Mouse (Mus musculus) stomach, embryonic 15.5 days (tissue): ENCODE data around the gene Ctnna2. TPM values are rescaled to one million over a fixed set of nuclear protein-coding genes. Genes with fewer than 3 reads are reported as not detected.
A peak's percentile ranks its signal among the peaks of the same experiment; 100 is the strongest.

ENCODE experiments used
- ATAC-seq: fragments of 200-750 bp; cut with Nextera tagmentation; 2 replicates; pipeline ENCODE4 v1.8.0; 2017; ENCODE audit warnings: low read depth, moderate number of reproducible peaks, moderate TSS enrichment; ENCODE audit not compliant: insufficient read depth, low FRiP score
- H3K27ac ChIP-seq: fragments of 300-500 bp; sonication (generic); 2 replicates; pipeline ENCODE4 v1.5.1; 2015; ENCODE audit warnings: mild to moderate bottlenecking, inconsistent platforms
- H3K27me3 ChIP-seq: fragments of 300-500 bp; sonication (generic); replicated peaks from 2 replicates; pipeline ENCODE4 v1.6.1; 2015; ENCODE audit warnings: inconsistent platforms
- H3K36me3 ChIP-seq: fragments of 300-500 bp; sonication (generic); 2 replicates; pipeline ENCODE4 v1.6.1; 2015; ENCODE audit warnings: inconsistent platforms
- H3K4me1 ChIP-seq: fragments of 300-500 bp; sonication (generic); 2 replicates; pipeline ENCODE4 v1.6.1; 2015; ENCODE audit warnings: inconsistent platforms
- H3K4me2 ChIP-seq: fragments of 300-500 bp; sonication (generic); 2 replicates; pipeline ENCODE4 v1.6.1; 2015; ENCODE audit warnings: mild to moderate bottlenecking, inconsistent platforms
- H3K4me3 ChIP-seq: fragments of 300-500 bp; sonication (generic); replicated peaks from 2 replicates; pipeline ENCODE4 v1.5.1; 2015; ENCODE audit warnings: inconsistent platforms
- H3K9ac ChIP-seq: fragments of 300-500 bp; sonication (generic); 2 replicates; pipeline ENCODE4 v1.6.1; 2015; ENCODE audit warnings: inconsistent platforms
- H3K9me3 ChIP-seq: fragments of 300-500 bp; sonication (generic); 2 replicates; pipeline ENCODE4 v1.6.1; 2016; ENCODE audit warnings: inconsistent platforms
- WGBS: fragments of 180-500 bp; shearing (Covaris S2); methylation state at CpG from one replicate; pipeline ENCODE4 v1.1.7; 2015; 5-methylcytosine and 5-hydroxymethylcytosine counted together
- polyA plus RNA-seq: library from polyadenylated mRNA; unstranded; fragments of >200 nt; fragmentation: Nextera tagmentation; extraction: Ambion mirVana; gene quantifications from 2 replicates; pipeline ENCODE4 v1.2.1, GENCODE M21; 2015

The Ctnna2 gene
- polyA plus RNA-seq, 1 experiment from 2014 or later: 7.2 TPM

DNA sequence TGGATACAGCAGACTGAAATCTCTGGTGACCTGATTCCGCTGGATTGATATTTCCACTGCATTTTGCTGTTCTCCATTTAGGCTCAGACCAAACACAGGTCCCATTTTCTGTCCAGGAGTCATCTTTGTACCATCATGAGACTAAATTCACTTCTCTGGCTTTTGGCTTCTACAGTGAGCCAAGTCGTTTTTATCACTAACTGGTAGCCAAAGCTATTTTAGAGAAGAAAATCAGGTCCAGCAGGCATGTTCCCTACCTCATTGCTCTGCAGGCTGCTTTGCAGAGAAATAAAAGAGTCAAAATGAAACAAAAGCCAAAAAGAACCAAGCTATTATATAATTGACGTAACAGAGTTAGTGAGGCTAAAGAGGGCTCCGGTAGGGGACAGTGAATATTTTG is 793.7 kb downstream of the Ctnna2 start:
- Histone ChIP-seq H3K9me3 (no peaks in the 10 kb centered on the region), H3K27ac (no peak overlapping the region), H3K9ac (no peak overlapping the region), H3K4me3 (no peak overlapping the region), H3K4me1 (no peaks in the 10 kb centered on the region), H3K36me3 (no peaks in the 10 kb centered on the region), H3K27me3 (no peaks in the 10 kb centered on the region), H3K4me2 (no peak overlapping the region)
- ATAC-seq: no peak
- WGBS: 77% methylated on average over 4 of the region's 4 CpGs

DNA sequence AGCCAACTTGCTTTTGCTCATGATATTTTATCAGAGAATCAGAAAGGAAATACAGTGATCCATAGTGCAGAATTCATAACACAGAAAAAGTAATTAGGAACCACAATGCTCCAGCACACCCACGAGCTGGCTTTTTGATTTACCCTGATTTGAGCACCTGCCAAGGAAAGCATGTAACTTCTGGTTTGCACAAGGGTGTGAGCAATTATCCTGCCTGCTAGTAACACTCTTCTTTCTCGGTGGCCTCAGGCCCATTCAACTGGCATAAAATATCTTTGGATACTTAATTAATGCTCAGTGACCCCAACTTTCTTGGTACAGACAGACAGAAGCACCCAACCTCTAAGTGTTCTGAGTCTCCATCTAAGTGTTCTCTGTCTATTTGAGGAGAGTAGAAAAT is 794.6 kb downstream of the Ctnna2 start:
- no peak for ATAC-seq
- Histone ChIP-seq H3K27ac (no peak overlapping the region), H3K9me3 (no peaks in the 10 kb centered on the region), H3K4me3 (no peak overlapping the region), H3K36me3 (no peaks in the 10 kb centered on the region), H3K27me3 (no peaks in the 10 kb centered on the region), H3K4me1 (no peaks in the 10 kb centered on the region), H3K4me2 (no peak overlapping the region), H3K9ac (no peak overlapping the region)
- WGBS: 67% methylated on average over 2 of the region's 2 CpGs

DNA sequence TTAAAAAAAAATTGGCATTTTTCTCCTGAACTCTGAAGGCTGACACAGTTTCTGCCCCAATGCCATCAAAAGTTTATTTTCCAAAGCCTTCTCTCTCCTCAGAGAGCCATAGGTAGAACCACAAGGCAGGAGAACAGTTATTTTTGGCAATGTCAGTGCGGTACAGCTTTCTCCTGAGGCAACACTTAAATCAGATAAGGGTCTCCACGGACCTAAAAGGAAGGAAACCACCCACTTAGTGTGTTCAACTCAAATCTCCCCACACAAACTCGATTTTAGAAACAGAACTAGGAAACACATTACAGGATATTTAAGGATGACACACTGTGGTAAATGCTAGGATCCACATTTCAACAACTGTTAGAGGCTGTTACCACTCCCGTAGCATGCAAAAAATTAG is 803.7 kb downstream of the Ctnna2 start:
- Histone ChIP-seq H3K9ac (no peak overlapping the region), H3K4me1 (no peaks in the 10 kb centered on the region), H3K27me3 (no peaks in the 10 kb centered on the region), H3K4me3 (no peak overlapping the region), H3K9me3 (no peaks in the 10 kb centered on the region), H3K27ac (no peak overlapping the region), H3K4me2 (no peak overlapping the region), H3K36me3 (no peaks in the 10 kb centered on the region)
- ATAC-seq: no peak
- 49% methylated on average over 4 of the region's 4 CpGs for WGBS

DNA sequence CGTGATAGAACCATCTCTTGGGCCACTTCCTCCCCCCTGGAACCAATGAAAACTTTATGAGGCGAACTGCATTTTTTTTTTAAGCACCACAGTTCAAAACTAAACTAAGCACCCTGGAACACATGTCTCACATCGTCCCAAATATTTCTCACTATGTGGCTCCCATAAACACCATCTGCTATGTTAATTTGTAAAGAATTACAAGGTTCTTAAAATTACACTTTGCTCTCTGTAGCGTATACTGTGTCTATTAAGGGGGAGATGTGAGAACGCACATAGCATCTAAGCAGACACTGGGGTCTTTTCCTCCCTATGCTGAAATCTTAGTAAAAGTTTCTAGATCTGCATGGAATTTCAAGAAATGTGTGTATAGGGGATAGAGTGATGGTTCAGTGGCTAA is 822.5 kb downstream of the Ctnna2 start:
- Histone ChIP-seq H3K36me3 (no peaks in the 10 kb centered on the region), H3K4me2 (no peak overlapping the region), H3K4me1 (no peaks in the 10 kb centered on the region), H3K4me3 (no peak overlapping the region), H3K9ac (no peak overlapping the region), H3K27ac (no peak overlapping the region), H3K27me3 (no peaks in the 10 kb centered on the region), H3K9me3 (no peaks in the 10 kb centered on the region)
- ATAC-seq: no peak
- WGBS: 82% methylated on average over 5 of the region's 5 CpGs

DNA sequence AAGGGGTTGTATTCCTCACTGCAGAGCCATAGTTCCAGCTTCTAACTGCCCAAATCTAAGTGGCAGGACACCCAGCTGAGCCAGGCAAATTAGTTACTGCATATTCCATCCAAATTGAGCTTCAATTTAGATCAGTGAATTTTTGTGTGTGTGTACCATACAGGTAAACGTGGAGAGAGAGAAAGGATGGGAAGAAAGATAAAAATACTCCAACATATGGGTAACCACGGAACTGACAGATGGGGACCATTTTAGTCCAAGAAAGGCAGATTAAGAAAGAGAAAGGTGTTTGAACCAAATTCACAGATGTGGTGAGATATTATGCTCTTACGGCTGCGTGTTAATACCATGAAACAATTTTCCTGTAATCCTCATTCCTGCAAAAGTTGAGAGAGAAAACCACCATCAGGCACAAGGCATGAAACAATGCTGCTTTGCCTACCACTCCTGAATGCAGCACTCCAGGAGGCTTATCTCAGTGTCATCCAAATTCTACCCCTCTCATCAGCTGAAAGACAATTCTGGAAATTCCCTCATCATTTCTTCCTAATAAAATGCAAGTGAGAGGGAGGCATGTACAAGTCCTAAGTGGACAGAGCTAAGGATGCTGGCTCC is 840.1 kb downstream of the Ctnna2 start:
- WGBS: 85% methylated on average over 4 of the region's 4 CpGs
- Histone ChIP-seq H3K4me2 (no peak overlapping the region), H3K4me1 (no peaks in the 10 kb centered on the region), H3K9ac (no peak overlapping the region), H3K4me3 (no peak overlapping the region), H3K27ac (no peak overlapping the region), H3K9me3 (no peaks in the 10 kb centered on the region), H3K27me3 (no peaks in the 10 kb centered on the region), H3K36me3 (no peaks in the 10 kb centered on the region)
- no peak for ATAC-seq

DNA sequence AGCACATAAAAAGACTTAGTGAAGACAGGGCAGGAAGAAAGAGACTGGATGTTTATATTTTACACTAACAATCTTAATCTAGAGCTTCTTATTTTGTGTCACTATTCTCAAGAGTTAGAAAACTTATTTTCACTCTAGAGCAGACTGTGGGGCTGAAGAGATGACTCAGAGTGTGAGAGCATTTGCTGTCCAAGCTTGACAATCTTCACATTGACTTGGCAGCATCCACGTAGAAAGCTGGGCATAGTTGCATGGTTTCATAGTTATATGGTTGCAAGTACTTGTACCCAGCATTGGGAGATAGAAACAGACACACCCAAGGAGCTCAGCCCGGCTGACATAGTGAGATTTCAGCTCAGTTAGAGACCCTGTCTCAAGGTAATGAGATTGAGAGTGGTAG is 858.6 kb downstream of the Ctnna2 start:
- H3K27ac ChIP-seq: no peak overlapping the region
- no peaks in the 10 kb centered on the region for H3K36me3 ChIP-seq
- H3K4me1 ChIP-seq: no peaks in the 10 kb centered on the region
- no peak overlapping the region for H3K9ac ChIP-seq
- WGBS: 67% methylated on average over 2 of the region's 2 CpGs
- no peak overlapping the region for H3K4me3 ChIP-seq
- H3K4me2 ChIP-seq: no peak overlapping the region
- H3K27me3 ChIP-seq: no peaks in the 10 kb centered on the region
- no peaks in the 10 kb centered on the region for H3K9me3 ChIP-seq
- ATAC-seq: no peak

DNA sequence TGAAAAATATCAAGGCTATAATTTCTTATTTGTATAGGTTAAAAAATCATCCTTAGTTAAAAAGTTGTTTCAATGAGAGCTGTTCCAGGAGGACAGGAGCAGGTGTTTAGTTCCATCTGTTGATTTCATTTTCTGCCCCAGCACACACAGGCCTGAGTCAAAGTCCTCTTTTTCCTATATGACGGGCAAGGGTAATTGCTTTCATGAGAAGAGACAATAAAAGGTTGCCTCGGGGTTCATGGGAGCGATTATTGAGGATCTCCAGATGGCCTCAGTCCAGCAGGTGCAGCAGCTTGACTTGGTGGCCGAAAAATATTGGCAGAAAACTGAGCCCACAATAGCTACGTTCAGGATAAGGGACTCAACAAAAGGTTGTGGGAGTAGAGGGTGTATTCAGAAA is 859.0 kb downstream of the Ctnna2 start:
- Histone ChIP-seq H3K9ac (no peak overlapping the region), H3K27ac (no peak overlapping the region), H3K4me2 (no peak overlapping the region), H3K9me3 (no peaks in the 10 kb centered on the region), H3K4me1 (no peaks in the 10 kb centered on the region), H3K4me3 (no peak overlapping the region), H3K36me3 (no peaks in the 10 kb centered on the region), H3K27me3 (no peaks in the 10 kb centered on the region)
- ATAC-seq: no peak
- WGBS: 63% methylated on average over 5 of the region's 5 CpGs

DNA sequence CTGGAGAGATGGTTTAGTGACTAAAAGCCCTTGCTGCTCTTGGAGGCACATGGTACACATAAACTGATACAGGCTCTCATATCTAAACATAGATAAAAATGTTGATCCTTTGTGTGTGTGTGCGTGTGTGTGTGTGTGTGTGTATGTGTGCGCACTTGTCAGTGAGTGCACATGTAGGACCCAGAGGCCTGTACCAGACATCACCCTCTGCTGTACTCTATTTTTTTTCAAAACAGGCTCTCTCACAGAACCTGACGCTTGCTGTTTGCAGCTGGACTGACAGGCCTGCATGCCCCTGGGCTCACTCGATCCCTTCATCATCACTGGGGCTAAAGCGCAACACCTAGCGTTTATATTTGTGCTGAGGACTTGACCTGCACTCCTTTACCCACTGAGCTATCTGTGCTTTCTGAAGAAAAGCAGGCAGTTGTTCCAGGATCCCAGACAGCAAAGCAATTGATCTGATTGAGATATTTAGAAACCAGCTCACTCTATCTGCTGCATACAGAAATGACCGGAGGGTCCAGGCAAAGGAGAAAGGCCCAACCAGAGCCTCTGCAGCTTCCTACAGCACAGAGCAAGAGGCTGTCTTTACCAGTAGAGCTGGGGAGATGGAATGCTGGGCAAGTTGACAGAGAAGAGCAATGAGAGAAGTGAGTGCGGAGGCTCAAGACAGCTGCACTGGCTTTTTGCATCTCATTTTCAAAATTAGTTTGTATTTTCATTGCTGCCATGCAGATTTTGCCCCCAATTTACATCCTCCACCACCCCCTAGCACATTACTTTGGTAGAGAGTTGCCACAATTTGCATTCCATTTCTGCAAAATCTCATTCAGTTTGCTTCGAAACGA is 870.2 kb downstream of the Ctnna2 start:
- WGBS: 70% methylated on average over 10 of the region's 10 CpGs
- H3K27me3 ChIP-seq: no peaks in the 10 kb centered on the region

DNA sequence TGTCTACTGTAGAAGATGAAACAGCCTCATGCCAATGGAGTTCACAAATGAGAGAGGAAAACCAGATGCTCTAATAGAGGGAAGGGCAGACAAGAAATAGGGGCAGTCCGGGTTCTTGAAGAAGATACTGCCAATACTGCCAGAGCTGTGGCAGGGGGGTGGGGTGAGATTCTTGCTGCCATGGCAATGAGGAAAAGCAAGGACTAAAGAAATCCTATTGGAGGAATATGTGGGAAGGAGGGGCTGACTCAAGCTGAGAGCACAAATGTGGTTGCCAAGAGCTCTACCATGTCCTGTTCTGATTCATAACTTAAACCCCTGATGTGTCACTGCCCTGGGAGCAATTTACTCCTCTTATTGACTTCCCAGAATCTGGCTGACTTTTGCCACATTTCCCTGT is 878.5 kb downstream of the Ctnna2 start:
- no peak overlapping the region for H3K4me2 ChIP-seq
- H3K27ac ChIP-seq: no peak overlapping the region
- no peaks in the 10 kb centered on the region for H3K27me3 ChIP-seq
- H3K9ac ChIP-seq: no peak overlapping the region
- H3K4me3 ChIP-seq: no peak overlapping the region
- H3K9me3 ChIP-seq: no peaks in the 10 kb centered on the region
- no peaks in the 10 kb centered on the region for H3K36me3 ChIP-seq
- WGBS: 30% methylated on average over 1 of the region's 1 CpGs
- H3K4me1 ChIP-seq: no peaks in the 10 kb centered on the region
- no peak for ATAC-seq

More for the DNA sequence above, 870.2 kb downstream of the Ctnna2 start:
- no peak overlapping the region for H3K27ac ChIP-seq
- no peaks in the 10 kb centered on the region for H3K4me1 ChIP-seq
- H3K9ac ChIP-seq: no peak overlapping the region
- H3K4me2 ChIP-seq: no peak overlapping the region
- no peaks in the 10 kb centered on the region for H3K36me3 ChIP-seq
- no peaks in the 10 kb centered on the region for H3K9me3 ChIP-seq
- no peak overlapping the region for H3K4me3 ChIP-seq
- ATAC-seq: no peak

DNA sequence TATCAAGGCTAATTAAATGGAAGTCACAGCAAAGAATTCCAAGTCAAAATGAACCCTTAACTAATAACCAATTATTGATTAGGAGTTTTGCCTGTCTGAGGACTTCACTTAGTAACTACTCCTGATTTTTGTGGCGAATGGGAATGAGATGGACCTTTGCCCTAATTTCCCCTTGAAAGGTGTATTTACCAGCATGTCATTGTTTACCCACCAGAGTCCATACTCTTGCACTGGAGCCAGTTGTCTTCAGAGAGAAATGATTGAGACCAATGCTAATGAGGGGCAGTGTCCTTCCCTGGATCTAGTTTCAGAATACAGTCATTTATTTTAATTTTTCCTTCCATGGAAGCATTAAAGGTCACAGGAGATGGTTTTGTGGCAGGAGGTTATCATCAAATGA is 881.0 kb downstream of the Ctnna2 start:
- ATAC-seq: no peak

DNA sequence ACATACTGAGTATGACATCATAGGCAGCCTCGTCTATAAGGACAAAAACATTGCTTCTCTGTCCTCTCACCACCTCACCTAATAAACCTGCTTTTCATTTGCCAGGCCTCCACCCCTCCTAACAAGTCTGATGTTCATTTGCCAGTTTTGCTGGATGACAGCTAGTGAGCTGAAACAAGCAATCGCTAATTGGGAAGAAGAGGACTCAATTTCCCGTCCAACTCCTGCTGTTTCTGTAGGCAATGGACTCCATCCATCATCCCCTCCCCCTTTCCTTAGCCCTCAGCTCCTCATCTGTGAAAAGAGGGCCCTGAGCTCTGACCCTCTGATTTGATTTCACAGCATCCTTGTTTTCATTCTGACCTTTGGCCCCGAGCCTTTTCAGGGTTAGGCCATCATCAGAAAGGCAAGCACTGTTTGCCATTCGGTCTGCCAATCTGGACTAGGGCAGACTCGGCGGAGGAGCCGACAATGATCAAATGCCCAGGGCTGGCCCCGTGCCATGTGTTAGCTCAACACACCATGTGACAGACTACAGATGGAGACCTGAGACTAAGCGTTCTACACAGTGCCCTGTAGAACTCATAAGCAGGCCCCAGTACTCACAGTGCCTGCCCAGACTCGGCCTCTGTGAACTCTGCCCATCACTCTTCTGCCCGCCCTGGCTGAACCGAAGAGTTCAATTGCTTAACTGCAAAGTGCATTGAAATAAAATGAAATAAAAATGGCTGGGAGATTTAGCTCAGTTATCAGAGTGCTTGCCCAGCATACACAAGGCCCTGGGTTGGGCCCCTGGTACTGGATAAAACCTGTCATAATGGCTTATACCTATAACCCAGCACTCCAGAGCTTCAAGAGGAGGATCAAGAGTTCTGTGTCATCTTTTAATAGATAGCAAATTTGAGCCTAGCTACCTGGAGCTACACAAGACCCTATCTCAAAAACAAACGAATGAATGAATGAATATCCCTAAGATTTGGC is 903.8 kb downstream of the Ctnna2 start:
- no peak overlapping the region for H3K27ac ChIP-seq
- H3K4me2 ChIP-seq: no peak overlapping the region
- no peaks in the 10 kb centered on the region for H3K27me3 ChIP-seq
- H3K4me3 ChIP-seq: no peak overlapping the region
- no peak overlapping the region for H3K9ac ChIP-seq
- H3K36me3 ChIP-seq: no peaks in the 10 kb centered on the region
- 49% methylated on average over 14 of the region's 14 CpGs for WGBS
- H3K4me1 ChIP-seq: no peaks in the 10 kb centered on the region
- H3K9me3 ChIP-seq: no peaks in the 10 kb centered on the region
- peak; percentile 60; the same call in 1 of the 2 replicates for ATAC-seq

More for the DNA sequence above, 881.0 kb downstream of the Ctnna2 start:
- Histone ChIP-seq H3K4me1 (no peaks in the 10 kb centered on the region), H3K36me3 (no peaks in the 10 kb centered on the region), H3K9me3 (no peaks in the 10 kb centered on the region), H3K4me3 (no peak overlapping the region), H3K4me2 (no peak overlapping the region), H3K9ac (no peak overlapping the region), H3K27ac (no peak overlapping the region), H3K27me3 (no peaks in the 10 kb centered on the region)
- 67% methylated on average over 1 of the region's 1 CpGs for WGBS

DNA sequence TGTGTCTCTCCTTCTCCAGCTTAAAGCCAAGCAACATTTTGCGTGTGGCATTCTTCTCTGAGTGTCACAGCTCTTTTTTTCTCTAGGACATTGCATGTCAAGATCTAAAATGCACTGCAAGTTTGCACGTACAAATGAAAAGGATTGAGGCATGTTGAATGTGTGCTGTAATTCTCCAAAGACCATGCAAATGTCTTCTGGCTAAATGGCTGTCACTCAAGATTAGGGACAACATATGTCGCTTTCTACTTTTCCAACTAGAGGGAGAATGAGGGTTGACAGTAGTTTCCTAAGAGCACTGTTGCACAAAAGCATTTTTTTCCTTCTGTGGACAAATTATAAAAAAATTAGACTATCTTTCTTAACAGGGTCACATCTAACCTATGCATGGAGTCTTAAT is 909.9 kb downstream of the Ctnna2 start:
- no peak for ATAC-seq
- Histone ChIP-seq H3K27me3 (no peaks in the 10 kb centered on the region), H3K9me3 (no peaks in the 10 kb centered on the region), H3K27ac (no peak overlapping the region), H3K9ac (no peak overlapping the region), H3K4me1 (no peaks in the 10 kb centered on the region), H3K36me3 (no peaks in the 10 kb centered on the region), H3K4me2 (no peak overlapping the region), H3K4me3 (no peak overlapping the region)
- 84% methylated on average over 3 of the region's 3 CpGs for WGBS
